Mouse (Mus musculus): ENCODE measurements around the gene Tstd1. TPM values are rescaled to one million over a fixed set of nuclear protein-coding genes. Genes with fewer than 3 reads are reported as not detected.

Gene Tstd1
- total RNA-seq, 2 experiments from 2014 or later, result not detected

GRCm38 (mm10) chr1:171450062-171450461 lies 31.4 kb downstream of the Tstd1 start:
- no peak for ATAC-seq (replicated peaks; ENCODE audit: low FRiP score, poor library complexity, severe bottlenecking)

GRCm38 (mm10) chr1:171451001-171451400 lies 32.3 kb downstream of the Tstd1 start:
- ATAC-seq (replicated peaks; ENCODE audit: low FRiP score, poor library complexity, severe bottlenecking), result no peak

- no peak for ATAC-seq (replicated peaks; ENCODE audit: low FRiP score, poor library complexity, severe bottlenecking)
These were observed 33.9 kb downstream of the Tstd1 start for GRCm38 (mm10) chr1:171452522-171452921.

GRCm38 (mm10) chr1:171452923-171453322 lies 34.3 kb downstream of the Tstd1 start:
- ATAC-seq (replicated peaks; ENCODE audit: low FRiP score, poor library complexity, severe bottlenecking), result no peak

DNA sequence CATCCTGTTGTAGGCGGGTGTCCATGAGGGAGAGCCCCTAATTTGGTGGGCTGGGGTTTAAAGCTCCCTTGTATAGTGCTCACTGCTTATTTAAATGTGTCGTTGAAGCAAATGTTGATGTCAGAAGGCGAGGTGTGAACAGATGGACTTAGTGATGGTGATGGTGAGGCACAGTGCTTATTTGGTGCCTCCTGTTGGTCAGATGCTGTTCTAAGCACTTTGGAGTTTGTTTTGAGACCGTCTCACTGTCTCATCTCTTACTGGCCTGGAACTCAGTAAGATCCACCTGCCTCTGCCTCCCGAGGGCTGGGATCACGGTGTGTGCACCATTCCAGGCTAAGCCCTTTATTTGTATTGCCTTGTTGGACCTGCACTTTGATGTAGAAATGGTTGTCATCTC lies 36.3 kb downstream of the Tstd1 start:
- ATAC-seq (replicated peaks; ENCODE audit: low FRiP score, poor library complexity, severe bottlenecking), result no peak

- ATAC-seq (replicated peaks; ENCODE audit: low FRiP score, poor library complexity, severe bottlenecking), result no peak
These were observed 38.9 kb downstream of the Tstd1 start for GRCm38 (mm10) chr1:171457568-171457967.

GRCm38 (mm10) chr1:171459791-171460190 lies 41.1 kb downstream of the Tstd1 start:
- ATAC-seq (replicated peaks; ENCODE audit: low FRiP score, poor library complexity, severe bottlenecking), result no peak

DNA sequence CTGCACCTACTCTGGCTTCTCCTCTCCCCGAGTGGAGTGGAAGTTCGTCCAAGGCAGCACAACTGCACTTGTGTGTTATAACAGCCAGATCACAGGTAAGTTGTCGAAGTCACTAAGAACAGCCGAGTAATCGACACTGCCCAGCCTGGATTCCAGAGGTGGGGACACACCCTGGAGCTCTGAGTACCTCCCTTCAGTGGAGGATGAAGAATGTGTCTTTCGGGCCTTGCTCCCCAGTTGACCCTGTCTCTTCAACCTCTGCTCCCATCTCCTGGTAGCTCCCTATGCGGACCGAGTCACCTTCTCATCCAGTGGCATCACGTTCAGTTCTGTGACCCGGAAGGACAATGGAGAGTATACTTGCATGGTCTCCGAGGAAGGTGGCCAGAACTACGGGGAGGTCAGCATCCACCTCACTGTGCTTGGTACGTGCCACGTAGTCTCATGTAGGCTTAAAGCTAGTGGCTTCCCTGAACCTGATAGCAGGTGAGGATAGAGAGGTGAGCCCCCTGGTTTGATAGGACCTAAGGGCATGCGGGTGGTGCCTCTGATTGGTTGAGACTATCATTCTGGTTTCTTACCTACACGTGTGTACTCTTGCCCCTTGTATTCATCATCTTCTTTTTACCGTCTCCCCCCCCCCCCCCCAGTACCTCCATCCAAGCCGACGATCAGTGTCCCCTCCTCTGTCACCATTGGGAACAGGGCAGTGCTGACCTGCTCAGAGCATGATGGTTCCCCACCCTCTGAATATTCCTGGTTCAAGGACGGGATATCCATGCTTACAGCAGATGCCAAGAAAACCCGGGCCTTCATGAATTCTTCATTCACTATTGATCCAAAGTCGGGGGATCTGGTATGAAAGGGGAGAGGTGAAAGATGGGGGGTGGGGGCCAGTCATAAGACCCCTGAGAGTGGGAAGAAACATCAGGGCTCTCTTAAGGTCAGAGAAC lies 42.2 kb downstream of the Tstd1 start:
- ATAC-seq (replicated peaks; ENCODE audit: low FRiP score, poor library complexity, severe bottlenecking), result no peak

DNA sequence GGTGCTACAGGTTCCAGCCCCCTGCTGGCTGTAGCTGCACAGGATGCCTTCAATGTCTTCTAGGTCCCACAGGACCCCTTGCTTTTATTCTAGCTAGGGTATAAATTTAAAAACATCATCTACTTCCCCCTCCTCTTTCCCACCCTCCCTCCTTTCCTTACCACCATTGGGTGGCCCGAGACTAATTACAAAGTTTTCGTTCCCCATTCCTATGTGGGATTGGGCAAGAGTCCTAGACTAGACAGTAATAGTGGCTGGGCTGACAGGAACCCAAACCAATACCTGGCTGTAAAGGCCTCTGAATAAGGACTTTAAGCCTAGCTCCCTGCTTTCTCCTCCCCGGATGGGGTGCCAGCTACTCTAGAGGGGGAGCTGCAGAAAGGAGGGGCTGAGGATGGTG lies 44.5 kb downstream of the Tstd1 start:
- no peak for ATAC-seq (replicated peaks; ENCODE audit: low FRiP score, poor library complexity, severe bottlenecking)

DNA sequence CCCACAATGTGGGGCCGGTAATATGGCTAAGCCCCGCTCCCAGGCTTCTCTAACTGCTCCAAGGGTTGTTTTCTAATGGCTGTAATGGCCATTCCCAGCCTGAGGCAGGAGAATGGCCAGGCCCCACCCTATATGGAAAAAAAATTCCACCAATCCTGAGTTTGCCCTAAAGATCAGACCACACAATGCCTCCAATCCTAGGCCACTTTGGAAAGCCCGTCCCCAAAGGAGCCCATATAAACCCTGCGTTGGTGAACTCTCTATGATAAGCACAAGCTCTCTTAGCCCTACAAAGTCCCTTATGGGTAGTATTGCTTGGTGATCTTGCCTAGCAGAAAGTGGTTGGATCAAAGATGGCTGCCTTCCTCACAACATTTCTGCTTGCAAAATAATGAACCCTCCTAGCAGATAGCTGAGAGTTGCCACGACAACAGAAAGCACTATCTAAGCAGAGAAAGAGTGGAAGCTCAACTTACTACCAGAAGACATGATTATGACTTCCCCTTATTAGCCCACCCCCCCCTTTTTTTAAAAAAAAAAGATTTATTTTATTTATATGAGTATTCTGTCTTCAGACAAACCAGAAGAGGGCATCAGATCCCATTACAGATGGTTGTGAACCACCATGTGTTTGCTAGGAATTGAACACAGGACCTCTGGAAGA lies 47.2 kb downstream of the Tstd1 start:
- no peak for ATAC-seq (replicated peaks; ENCODE audit: low FRiP score, poor library complexity, severe bottlenecking)

- no peak for ATAC-seq (replicated peaks; ENCODE audit: low FRiP score, poor library complexity, severe bottlenecking)
These were observed 47.9 kb downstream of the Tstd1 start for GRCm38 (mm10) chr1:171466565-171466964.

DNA sequence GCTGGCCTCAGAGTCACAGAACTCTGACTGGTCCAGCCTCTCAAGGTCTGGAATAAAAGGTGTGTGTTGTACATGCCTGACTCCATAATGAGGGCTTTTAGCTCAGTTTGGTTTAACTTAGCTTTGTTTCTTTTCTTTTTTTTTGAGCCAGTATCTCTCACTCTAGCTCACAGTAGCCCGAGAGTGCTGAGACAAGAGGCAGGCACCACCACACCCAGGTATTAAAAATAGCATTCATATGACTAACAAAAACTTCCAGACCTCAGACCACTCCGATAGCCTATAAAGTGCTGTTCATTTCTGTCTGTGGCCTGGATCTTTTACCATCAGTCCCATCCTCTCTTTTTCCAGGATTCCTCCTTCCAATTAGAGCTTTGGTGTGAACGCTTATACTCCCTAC lies 51.0 kb downstream of the Tstd1 start:
- no peak for ATAC-seq (replicated peaks; ENCODE audit: low FRiP score, poor library complexity, severe bottlenecking)

Other genes starting within 250 kb of the Tstd1 start
- not detected in 2 replicates for gene Pcp4l1, start 222.6 kb upstream of the Tstd1 start, total RNA-seq (2015; ENCODE audit: low replicate concordance)
- 0.84 and 3.2 TPM in 2 replicates for gene Pcp4l1, start 222.6 kb upstream of the Tstd1 start, total RNA-seq (2017; ENCODE audit: low replicate concordance)
- gene Nr1i3, start 204.9 kb upstream of the Tstd1 start, total RNA-seq (2015; ENCODE audit: low replicate concordance), result not detected in 2 replicates
- gene Nr1i3, start 204.9 kb upstream of the Tstd1 start, total RNA-seq (2017; ENCODE audit: low replicate concordance), result not detected in 2 replicates
- 4.0 and 4.2 TPM in 2 replicates for gene Tomm40l, start 196.4 kb upstream of the Tstd1 start, total RNA-seq (2015; ENCODE audit: low replicate concordance)
- gene Tomm40l, start 196.4 kb upstream of the Tstd1 start, total RNA-seq (2017; ENCODE audit: low replicate concordance), result 2.2 and 2.6 TPM in 2 replicates
- not detected in 2 replicates for gene Apoa2, start 193.8 kb upstream of the Tstd1 start, total RNA-seq (2015; ENCODE audit: low replicate concordance)
- not detected in 2 replicates for gene Apoa2, start 193.8 kb upstream of the Tstd1 start, total RNA-seq (2017; ENCODE audit: low replicate concordance)
- gene Fcer1g, start 184.5 kb upstream of the Tstd1 start, total RNA-seq (2015; ENCODE audit: low replicate concordance), result 269 and 282 TPM in 2 replicates
- 89.5 and 162 TPM in 2 replicates for gene Fcer1g, start 184.5 kb upstream of the Tstd1 start, total RNA-seq (2017; ENCODE audit: low replicate concordance)
- gene Adamts4, start 168.5 kb upstream of the Tstd1 start, total RNA-seq (2015; ENCODE audit: low replicate concordance), result 0.19 TPM in 1 of 2 replicates, not detected in the other
- gene Adamts4, start 168.5 kb upstream of the Tstd1 start, total RNA-seq (2017; ENCODE audit: low replicate concordance), result not detected in 2 replicates
- 62.9 and 78.4 TPM in 2 replicates for gene Ndufs2, start 167.5 kb upstream of the Tstd1 start, total RNA-seq (2015; ENCODE audit: low replicate concordance)
- 48.0 and 62.1 TPM in 2 replicates for gene Ndufs2, start 167.5 kb upstream of the Tstd1 start, total RNA-seq (2017; ENCODE audit: low replicate concordance)
- 8.1 and 11.3 TPM in 2 replicates for gene B4galt3, start 148.5 kb upstream of the Tstd1 start, total RNA-seq (2015; ENCODE audit: low replicate concordance)
- gene B4galt3, start 148.5 kb upstream of the Tstd1 start, total RNA-seq (2017; ENCODE audit: low replicate concordance), result 7.7 and 29.1 TPM in 2 replicates
- 416 and 462 TPM in 2 replicates for gene Ppox, start 137.7 kb upstream of the Tstd1 start, total RNA-seq (2015; ENCODE audit: low replicate concordance)
- 506 and 765 TPM in 2 replicates for gene Ppox, start 137.7 kb upstream of the Tstd1 start, total RNA-seq (2017; ENCODE audit: low replicate concordance)
- 9.6 and 12.1 TPM in 2 replicates for gene Usp21, start 130.9 kb upstream of the Tstd1 start, total RNA-seq (2015; ENCODE audit: low replicate concordance)
- gene Usp21, start 130.9 kb upstream of the Tstd1 start, total RNA-seq (2017; ENCODE audit: low replicate concordance), result 9.4 and 13.9 TPM in 2 replicates
- 23.4 and 28.6 TPM in 2 replicates for gene Ufc1, start 123.8 kb upstream of the Tstd1 start, total RNA-seq (2015; ENCODE audit: low replicate concordance)
- gene Ufc1, start 123.8 kb upstream of the Tstd1 start, total RNA-seq (2017; ENCODE audit: low replicate concordance), result 13.9 and 19.3 TPM in 2 replicates
- 3.8 and 4.8 TPM in 2 replicates for gene Dedd, start 89.7 kb upstream of the Tstd1 start, total RNA-seq (2015; ENCODE audit: low replicate concordance)
- 4.3 and 6.7 TPM in 2 replicates for gene Dedd, start 89.7 kb upstream of the Tstd1 start, total RNA-seq (2017; ENCODE audit: low replicate concordance)
- gene Nit1, start 73.2 kb upstream of the Tstd1 start, total RNA-seq (2015; ENCODE audit: low replicate concordance), result 6.7 and 7.3 TPM in 2 replicates
- 11.0 and 13.8 TPM in 2 replicates for gene Nit1, start 73.2 kb upstream of the Tstd1 start, total RNA-seq (2017; ENCODE audit: low replicate concordance)
- gene Pfdn2, start 73.2 kb upstream of the Tstd1 start, total RNA-seq (2015; ENCODE audit: low replicate concordance), result 5.4 and 7.1 TPM in 2 replicates
- 1.5 and 15.1 TPM in 2 replicates for gene Pfdn2, start 73.2 kb upstream of the Tstd1 start, total RNA-seq (2017; ENCODE audit: low replicate concordance)
- gene Klhdc9, start 58.1 kb upstream of the Tstd1 start, total RNA-seq (2015; ENCODE audit: low replicate concordance), result not detected in 2 replicates
- gene Klhdc9, start 58.1 kb upstream of the Tstd1 start, total RNA-seq (2017; ENCODE audit: low replicate concordance), result not detected in 2 replicates
- not detected in 2 replicates for gene Nectin4, start 48.8 kb upstream of the Tstd1 start, total RNA-seq (2015; ENCODE audit: low replicate concordance)
- gene Nectin4, start 48.8 kb upstream of the Tstd1 start, total RNA-seq (2017; ENCODE audit: low replicate concordance), result 0.68 TPM in 1 of 2 replicates, not detected in the other
- gene Arhgap30, start 29.9 kb upstream of the Tstd1 start, total RNA-seq (2015; ENCODE audit: low replicate concordance), result 20.1 and 21.1 TPM in 2 replicates
- gene Arhgap30, start 29.9 kb upstream of the Tstd1 start, total RNA-seq (2017; ENCODE audit: low replicate concordance), result 25.9 and 26.9 TPM in 2 replicates
- gene Usf1, start 7.6 kb upstream of the Tstd1 start, total RNA-seq (2015; ENCODE audit: low replicate concordance), result 2.7 and 12.7 TPM in 2 replicates
- 9.1 and 23.1 TPM in 2 replicates for gene Usf1, start 7.6 kb upstream of the Tstd1 start, total RNA-seq (2017; ENCODE audit: low replicate concordance)
- gene F11r, start 18.7 kb downstream of the Tstd1 start, total RNA-seq (2015; ENCODE audit: low replicate concordance), result not detected in 2 replicates
- gene F11r, start 18.7 kb downstream of the Tstd1 start, total RNA-seq (2017; ENCODE audit: low replicate concordance), result 0.42 TPM in 1 of 2 replicates, not detected in the other
- 0.84 and 4.8 TPM in 2 replicates for gene Alyref2, start 84.6 kb downstream of the Tstd1 start, total RNA-seq (2015; ENCODE audit: low replicate concordance)
- gene Alyref2, start 84.6 kb downstream of the Tstd1 start, total RNA-seq (2017; ENCODE audit: low replicate concordance), result 0.60 and 1.4 TPM in 2 replicates
- gene Itln1, start 116.4 kb downstream of the Tstd1 start, total RNA-seq (2015; ENCODE audit: low replicate concordance), result not detected in 2 replicates
- gene Itln1, start 116.4 kb downstream of the Tstd1 start, total RNA-seq (2017; ENCODE audit: low replicate concordance), result not detected in 2 replicates
- 2.3 and 3.1 TPM in 2 replicates for gene Cd244a, start 140.3 kb downstream of the Tstd1 start, total RNA-seq (2015; ENCODE audit: low replicate concordance)
- gene Cd244a, start 140.3 kb downstream of the Tstd1 start, total RNA-seq (2017; ENCODE audit: low replicate concordance), result 5.2 and 8.3 TPM in 2 replicates
- 7.1 and 8.8 TPM in 2 replicates for gene Ly9, start 188.5 kb downstream of the Tstd1 start, total RNA-seq (2015; ENCODE audit: low replicate concordance)
- gene Ly9, start 188.5 kb downstream of the Tstd1 start, total RNA-seq (2017; ENCODE audit: low replicate concordance), result 5.8 and 10.0 TPM in 2 replicates
- 3.3 and 10.7 TPM in 2 replicates for gene Slamf7, start 234.2 kb downstream of the Tstd1 start, total RNA-seq (2015; ENCODE audit: low replicate concordance)
- gene Slamf7, start 234.2 kb downstream of the Tstd1 start, total RNA-seq (2017; ENCODE audit: low replicate concordance), result 1.4 TPM in 1 of 2 replicates, not detected in the other